Mouse (Mus musculus) induced T-regulatory cell, adult 2 months (primary cell): Measurements from ENCODE around the gene Tmem246.
"Not testable (repeated sequence)": the region's sequence is repeated elsewhere in the genome, so short reads cannot be mapped to it uniquely, and the experiment has no call there.

ENCODE experiments used
- DNase-seq: peaks from one replicate; pipeline ENCODE4 v3.0.0-alpha.2; 2012; ENCODE audit warnings: low read depth

Gene Tmem246

DNA sequence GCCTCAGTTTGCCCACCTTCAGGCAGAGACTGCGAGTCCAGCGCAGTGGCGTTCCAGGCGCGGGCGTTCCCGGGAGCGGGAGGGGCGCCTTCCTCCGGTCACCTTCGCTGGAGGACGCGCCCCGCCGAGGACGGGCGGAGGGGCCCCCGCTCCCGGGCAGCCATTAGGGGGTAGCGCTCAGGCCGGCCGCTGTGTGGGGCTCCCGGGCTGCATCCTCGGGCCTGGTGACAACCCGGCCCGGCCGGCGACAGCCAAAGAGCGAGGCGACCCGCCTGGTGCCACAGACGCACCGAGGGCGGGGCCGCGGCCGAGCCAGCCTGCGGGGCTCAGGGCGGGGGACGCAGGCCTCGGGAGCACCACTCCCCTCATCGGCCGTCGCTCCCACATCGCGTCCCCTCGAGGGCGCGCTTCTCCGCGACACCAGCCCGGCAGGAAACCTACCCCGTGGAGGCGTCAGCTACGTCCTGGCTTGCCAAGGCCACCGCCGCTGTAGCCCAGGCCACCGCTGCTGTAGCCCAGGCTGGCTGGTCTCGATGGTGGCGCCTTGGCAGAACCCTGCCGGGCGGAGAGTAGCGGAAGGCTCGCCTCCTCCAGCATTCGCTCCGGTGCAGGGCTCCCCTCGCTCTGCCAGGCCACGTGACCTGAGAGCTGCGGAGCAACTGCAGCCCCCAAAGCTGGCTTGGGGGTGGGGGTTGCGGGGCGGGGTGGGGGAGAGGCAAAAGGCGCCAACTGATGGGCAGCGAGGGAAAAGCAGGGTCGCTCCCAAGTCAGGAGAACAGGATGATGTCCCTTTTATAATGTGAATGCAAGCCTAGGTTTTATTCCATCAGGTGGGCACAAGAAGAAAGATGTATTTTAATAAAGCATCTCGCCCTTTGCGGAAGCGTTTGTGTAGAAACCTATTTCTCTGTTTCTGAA is at the start of gene Tmem246:
Gene Tmem246, minus strand, starts transcription at position 694 of the 918 bp plus-strand sequence.
- peak; percentile 2 for DNase-seq

- no peak for DNase-seq
Observed at GRCm38 (mm10) chr4:49639913-49640312, 42.2 kb upstream of the Tmem246 start.

- DNase-seq = no peak
Observed at GRCm38 (mm10) chr4:49637821-49638220, 40.1 kb upstream of the Tmem246 start.

DNA sequence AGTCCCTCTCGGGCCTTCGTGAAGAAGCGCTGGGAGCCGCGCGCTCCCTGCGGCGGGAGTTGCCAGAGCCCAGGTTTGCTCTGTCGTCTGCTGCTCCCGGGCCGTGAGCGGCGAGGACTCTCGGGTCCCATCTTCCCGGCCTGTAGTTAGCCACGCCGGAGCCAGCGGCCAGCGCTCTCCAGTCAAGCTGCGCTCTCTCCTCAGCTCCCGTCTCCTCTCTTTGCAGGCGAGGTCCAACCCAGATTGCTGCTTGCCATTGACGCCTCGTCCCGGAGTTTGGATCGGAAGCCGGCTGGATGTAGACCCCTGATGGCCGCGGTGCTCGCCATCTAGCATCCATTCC is 34.4 kb upstream of the Tmem246 start:
- no peak for DNase-seq

GRCm38 (mm10) chr4:49631319-49632138 is 33.9 kb upstream of the Tmem246 start, which contains the start of gene Rnf20:
TSS of gene Rnf20 (plus strand) at chr4:49632006.
- peak; percentile 98 for DNase-seq

GRCm38 (mm10) chr4:49628941-49629340 is 31.3 kb upstream of the Tmem246 start:
- no peak for DNase-seq

DNA sequence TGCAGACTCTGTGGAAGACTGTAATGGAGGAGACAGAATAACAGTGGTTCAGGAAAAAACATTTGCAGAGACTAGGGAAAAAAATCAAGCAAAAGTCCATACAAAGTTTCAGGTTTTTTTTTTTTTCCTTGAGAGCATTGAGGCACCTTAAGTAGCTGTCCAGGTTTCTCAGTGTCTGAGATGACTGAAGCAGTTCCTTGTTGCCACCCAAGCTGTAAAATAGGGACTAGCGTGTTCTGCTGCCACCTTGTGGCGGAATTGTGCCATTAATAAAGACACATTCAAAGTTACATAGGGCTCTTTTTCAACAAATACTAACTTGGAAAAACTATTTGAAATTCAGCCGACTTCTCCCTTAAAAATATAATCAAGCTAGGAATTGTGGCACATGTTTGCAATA is 29.3 kb upstream of the Tmem246 start:
- DNase-seq = peak; percentile 88

DNA sequence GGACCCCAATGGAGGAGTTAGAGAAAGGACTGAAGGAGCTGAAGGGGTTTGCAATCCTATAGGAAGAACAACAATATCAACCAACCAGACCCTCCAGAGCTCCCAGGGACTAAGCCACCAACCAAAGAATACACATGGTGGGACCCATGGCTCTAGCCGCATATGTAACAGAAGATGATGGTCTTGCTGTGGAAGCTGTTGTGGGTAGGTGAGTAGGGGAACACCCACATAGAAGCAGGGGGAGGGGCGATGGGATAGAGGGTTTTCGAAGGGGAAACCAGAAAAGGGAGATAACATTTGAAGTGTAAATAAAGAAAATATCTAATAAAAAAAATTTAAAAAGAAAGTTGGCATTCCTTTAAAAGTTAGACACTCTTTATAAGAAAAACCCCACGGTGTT is 27.3 kb upstream of the Tmem246 start:
- DNase-seq = not testable (repeated sequence)

- no peak for DNase-seq
Observed at GRCm38 (mm10) chr4:49623916-49624315, 26.2 kb upstream of the Tmem246 start.

DNA sequence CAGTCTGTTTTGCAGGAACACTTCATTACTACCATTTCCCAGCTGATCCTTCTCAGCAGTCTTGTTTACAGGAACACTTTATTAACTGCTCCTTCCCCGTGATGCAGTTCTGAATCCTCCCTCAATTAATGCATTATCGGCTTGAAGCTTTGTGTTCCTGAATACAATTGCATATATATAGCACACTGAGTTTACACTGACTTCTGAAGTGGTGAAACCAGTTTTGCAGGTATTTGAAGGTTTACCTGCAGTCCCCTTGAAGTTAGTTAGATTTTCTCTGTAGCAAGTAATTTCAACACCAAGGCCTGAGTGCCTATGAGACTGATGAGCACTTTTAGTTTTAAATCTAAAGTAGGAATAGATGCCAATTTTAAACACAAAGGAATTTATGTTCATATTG is 24.6 kb upstream of the Tmem246 start:
- DNase-seq = no peak

GRCm38 (mm10) chr4:49619861-49620260 is 22.2 kb upstream of the Tmem246 start:
- not testable (repeated sequence) for DNase-seq

DNA sequence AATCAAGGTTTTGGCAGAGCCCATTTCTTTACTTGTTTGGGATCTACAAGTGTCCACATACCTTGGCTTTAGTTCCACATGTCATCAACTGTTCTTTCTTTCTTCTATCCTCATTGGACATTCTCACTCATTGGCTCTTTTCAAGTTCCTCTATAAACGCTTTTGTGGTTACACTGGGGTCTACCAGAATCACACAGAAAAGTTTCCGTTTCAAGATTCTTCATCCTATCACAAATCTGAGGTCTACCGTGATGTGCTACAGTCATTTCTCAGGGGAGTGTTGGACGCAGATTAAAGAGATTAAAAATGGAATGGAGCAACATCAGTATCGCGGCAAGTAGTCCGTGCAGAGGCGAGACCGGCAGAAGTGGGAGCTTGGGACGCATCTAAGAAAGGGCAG is 19.2 kb upstream of the Tmem246 start:
- DNase-seq = no peak

DNA sequence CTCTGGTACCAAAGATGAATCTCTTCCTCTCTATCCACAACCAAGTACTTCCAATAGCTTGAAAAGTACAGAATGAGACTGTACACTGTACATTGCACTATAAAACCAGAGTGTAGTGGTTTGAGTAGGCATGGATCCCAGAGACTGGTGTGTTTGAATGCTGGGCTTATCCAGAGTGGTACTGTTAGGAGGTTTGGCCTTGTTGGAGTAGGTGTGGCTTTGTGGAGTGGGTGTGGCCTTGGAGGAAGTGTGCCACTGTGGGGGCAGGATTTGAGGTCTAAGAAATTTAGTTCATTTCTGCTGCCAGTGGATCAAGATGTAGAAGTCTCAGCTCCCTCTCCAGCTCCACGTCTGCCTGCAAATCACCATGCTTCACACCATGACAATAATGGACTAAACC is 7.8 kb upstream of the Tmem246 start:
- DNase-seq = no peak

GRCm38 (mm10) chr4:49604616-49605015 is 6.9 kb upstream of the Tmem246 start:
- no peak for DNase-seq

DNA sequence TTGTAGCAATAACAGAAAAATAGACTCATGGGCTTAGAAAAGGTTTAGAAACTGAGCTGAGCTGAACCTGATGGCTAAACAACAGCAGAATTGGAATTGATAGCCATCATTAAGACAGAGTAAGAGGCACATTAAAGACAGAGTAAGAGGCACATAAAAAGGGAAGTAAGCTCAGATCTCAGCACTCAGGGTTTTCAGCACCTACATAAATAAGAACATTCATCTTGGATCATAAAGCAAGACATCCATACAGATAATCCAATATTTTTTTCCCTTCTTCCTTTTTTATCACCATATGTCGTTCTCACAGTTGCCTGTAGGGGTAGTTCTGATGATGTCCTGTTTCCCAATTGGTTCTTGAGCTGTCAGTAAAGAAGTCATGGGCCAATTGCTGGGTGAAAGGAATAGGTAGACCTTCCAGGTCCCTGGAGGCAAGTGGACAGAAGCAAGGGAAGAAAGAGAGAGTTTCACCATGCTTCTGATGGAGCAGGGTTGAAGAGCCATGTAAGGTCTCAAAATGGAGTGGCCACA is 6.4 kb upstream of the Tmem246 start:
- DNase-seq = no peak

DNA sequence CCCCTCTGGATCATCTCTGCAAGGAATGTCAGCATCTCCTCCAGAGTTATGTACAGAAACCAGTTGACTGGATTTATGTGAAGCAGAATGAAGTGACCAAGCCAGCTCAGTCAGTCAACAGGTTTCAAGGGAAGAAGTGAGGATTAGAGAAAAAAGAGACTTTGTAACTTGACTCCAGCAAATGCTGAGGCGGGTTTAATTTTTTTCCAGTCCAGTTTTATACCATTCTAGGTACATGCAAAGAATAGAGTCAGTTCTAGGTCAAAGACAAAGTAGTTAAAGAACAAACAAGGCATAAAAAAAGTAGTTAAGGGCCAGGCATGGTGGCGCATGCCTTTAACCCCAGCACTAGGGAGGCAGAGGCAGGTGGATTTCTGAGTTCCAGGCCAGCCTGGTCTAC is 5.5 kb upstream of the Tmem246 start:
- no peak for DNase-seq

DNA sequence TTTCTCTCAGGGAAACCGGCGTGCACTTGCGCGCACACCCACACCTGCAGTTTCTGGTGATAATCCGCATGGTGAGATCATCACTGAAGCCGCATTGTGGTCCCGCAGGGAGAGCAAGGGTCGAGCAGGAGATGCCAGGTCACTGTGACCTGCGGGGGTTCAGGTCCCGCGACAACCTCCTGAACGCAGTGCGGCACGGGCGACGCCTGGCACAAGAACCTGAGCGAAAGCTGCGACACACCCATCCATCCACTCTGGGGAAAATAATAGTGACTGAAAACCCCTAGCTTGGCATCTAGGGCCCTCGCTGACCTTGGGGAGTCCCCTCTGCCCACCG is 862 bp downstream of the Tmem246 start:
- DNase-seq = no peak

DNA sequence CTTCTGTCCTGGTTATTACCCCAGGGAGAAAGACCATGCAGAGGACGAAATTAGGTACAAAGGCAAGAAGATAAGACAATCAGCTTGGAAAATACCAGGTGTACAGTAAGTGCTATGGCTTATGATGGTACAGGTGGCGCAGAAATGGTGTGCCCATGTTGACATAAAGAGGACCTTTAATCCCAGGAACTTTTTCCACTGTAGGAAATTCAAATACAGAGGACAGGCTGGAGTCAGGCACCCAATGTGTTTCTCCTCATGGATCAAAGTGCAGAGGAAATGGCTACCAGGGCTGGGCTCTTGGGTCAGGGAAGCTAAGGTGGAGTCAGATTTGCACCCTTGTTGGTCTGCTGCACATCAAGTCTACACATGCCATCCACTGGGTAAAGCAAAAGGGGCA is 7.5 kb downstream of the Tmem246 start:
- DNase-seq = no peak

- no peak for DNase-seq
Observed at GRCm38 (mm10) chr4:49586811-49587210, 10.9 kb downstream of the Tmem246 start.

DNA sequence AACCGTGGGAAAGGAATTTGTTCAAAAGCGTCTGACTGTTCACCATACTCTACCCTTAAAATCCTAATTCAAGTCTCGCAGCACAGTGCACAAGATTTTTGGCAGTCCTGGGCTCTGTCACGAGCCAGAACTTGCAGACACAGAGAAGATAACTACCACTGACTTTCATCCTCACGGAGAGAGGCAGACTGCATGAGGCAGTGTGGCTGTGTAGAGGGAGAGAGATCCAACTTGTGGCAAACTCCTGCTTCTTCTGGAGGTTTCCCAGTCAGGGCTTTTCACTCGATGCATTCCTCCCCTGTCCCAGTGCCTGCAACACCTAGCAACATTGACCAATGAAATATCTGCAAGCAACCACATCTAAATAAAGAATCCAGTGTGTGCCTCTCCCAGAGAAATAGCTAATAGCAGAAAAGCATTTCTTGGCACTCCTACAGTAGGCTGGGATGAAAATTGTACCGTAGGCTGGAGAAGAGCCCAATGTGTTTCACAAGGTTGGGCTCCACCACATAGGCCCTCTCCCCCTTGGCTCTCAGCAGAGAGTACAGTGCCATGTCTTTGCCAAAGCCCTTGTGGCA is 12.1 kb downstream of the Tmem246 start:
- no peak for DNase-seq

DNA sequence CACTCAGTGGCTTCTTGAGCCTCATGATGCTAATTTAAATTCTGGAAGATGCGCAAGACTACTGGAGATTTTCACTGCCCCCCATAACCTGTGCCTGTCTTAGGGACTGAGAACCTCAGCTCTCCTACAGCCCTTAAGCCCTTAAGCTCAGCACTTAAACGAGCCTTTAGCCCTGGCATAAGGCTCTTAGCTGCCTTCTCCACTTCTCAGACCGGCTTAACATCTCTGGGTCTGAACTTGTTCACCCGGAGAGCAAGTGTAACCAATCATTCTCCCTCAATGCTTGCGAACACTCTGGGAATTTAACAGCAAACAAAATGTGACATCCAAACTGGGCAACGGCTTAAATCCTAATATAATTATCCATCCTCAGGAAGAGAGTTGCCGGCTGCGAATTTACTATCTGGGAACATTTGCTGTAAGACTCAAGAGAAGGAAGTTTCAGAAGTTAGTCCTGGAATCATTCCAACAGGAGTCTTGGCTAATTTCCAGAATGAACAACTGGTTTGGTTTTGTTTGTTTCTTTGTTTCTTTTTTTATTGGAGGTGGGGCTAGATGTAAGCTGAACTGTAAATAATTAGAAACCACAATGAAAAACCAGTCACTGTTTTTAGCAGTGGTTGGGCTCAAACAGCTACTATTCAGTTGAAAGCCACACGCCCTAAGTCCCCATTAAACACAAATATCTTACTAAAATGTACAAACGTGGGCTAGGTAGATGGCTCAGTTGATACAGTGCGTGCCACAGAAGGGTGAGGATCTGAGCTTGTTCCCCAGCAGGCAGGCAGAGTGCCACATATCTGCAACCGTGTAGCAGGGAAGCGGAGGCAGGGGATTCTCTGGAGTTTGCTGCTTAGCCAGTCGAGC is 13.5 kb downstream of the Tmem246 start:
- no peak for DNase-seq

DNA sequence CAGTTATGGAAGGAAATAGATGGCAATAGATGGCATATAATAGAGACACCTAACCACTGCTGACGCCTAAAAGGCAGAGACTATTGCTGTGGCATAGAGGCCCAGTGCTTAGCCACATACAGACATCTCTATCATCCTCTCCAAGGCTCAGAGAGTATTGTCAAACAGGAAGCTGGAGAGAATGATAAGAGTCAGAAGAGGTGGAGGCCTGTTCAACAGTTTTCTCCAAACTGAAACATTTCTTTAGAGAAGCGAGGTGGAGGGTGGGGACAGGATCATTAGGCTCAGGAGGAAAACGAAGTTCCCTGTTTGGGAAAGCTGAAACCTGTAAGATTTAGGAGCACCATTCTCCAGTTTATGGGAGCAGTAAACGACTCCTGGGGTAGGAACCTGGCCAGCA is 16.4 kb downstream of the Tmem246 start:
- no peak for DNase-seq
